Mouse (Mus musculus) gastrocnemius, postnatal 25 days (tissue): ENCODE results near the gene Tas2r124. TPM values are rescaled to one million over a fixed set of nuclear protein-coding genes. Genes with fewer than 3 reads are reported as not detected.

Experiments used
- DNase-seq: peaks from one replicate; pipeline ENCODE4 v3.0.0; 2022
- long read RNA-seq, 2 experiments: library from polyadenylated mRNA; stranded (forward); transcript quantifications; one replicate each; pipeline ENCODE4 v2.0.0; 2021
- total RNA-seq, 2 experiments: library from RNA; stranded (reverse); gene quantifications; 1 replicate in 1 of 2; 2 replicates in 1 of 2; pipeline ENCODE4 v1.2.3; 2021

Tas2r124 gene
- not detected for total RNA-seq
- long read RNA-seq, experiment 1: 0 reads
- long read RNA-seq, experiment 2: 0 reads

DNA sequence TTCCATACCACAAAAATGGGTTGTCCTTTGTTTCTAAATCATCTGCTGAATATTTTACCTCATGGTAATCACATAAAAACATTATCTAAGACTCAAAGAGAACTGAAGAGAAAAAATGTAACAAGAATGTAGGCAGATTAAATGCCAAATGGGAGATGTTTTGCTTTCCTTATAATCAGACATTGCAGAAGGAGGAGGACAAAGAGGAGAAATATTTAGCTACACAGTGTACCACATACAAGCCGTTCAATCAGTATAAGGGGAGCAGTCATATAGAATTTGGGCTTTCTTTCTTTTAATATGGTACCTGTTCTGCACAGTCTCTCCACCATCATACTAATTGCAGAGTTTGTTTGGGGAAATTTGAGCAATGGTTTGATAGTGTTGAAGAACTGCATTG, at the start of gene Tas2r124:
Gene Tas2r124 (plus strand): TSS at position 301 of the 400 bp plus-strand sequence.
- DNase-seq: no peak

DNA sequence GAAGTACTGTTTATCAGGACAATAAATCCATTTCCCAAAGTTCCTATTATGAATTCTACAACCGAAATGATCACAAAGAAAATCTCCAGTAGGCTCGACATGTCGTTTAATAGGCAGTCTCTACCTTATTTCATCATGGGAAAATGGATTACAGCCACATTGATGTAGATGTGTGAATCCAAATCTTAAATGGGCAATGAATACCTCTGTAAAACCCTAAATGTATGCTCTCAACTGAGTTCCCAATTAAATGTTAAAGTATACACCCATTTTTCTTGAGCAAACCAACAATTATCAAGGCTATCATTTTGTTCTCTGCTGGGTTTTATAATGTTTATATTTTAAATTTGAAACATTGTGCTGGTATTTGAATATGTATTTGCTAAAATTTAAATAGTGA, 42.7 kb upstream of the Tas2r124 start, which contains the start of gene Tas2r122:
Gene Tas2r122 (minus strand): TSS at position 101 of the 400 bp plus-strand sequence.
- no peak for DNase-seq

DNA sequence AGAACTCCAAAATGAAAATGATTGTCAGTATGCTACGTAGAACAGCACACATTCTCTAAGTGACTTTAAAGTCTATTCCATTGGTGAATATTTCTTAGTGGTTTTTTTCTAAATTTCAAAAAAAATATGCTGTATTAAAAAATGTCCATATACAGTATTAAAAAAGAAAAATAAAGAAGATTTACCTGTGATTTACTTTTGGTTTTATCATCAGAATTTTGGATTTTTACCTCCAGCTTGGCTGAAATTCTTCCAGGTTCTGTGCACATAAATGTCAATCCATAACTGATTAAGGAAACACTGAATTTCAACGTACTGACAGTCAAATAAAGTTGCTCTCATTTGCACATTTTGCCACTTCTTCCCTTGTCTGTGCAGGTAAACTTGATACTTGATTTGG, 16.6 kb upstream of the Tas2r124 start, which contains the start of gene Tas2r115:
Gene Tas2r115 (minus strand): TSS at position 101 of the 400 bp plus-strand sequence.
- DNase-seq: no peak

DNA sequence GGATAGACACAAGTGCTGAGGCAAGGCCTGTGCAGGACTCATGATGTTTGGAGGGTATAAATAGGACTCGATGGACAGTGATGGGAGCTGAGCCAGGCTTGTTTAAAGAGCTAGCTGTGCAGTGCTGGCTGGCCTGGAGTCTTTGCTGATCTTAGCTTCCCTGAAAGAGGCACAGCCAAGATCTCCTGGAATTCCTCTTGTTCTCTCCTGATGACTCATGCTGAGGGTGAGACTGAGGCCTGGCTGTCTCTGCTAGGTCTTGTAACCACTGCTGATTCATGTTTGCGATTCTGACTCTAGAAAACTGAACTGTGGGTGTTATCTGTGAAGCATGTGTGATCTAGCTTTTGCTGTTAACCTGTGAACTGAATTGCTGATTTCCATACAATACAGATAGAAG, 4.3 kb upstream of the Tas2r124 start:
- DNase-seq: no peak

DNA sequence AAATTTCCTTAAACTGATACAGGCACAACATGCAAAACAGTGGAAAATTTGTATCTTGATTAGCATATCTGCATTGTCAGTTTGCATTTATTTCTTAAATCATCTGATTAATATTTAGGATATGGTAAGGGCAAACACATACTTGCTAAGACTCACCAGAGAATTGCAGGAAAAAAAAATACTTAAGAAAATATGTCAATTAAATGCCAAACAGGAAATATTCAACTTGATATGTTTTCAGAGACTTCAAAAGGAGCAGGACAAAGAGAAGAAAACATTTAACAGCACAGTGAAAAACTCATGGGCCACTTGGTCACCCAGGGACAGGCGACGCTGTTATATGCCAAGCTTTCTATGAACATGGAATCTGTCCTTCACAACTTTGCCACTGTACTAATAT, 7.3 kb downstream of the Tas2r124 start, which contains the start of gene Tas2r102:
Gene Tas2r102 (plus strand): TSS at position 301 of the 400 bp plus-strand sequence.
- DNase-seq: no peak

DNA sequence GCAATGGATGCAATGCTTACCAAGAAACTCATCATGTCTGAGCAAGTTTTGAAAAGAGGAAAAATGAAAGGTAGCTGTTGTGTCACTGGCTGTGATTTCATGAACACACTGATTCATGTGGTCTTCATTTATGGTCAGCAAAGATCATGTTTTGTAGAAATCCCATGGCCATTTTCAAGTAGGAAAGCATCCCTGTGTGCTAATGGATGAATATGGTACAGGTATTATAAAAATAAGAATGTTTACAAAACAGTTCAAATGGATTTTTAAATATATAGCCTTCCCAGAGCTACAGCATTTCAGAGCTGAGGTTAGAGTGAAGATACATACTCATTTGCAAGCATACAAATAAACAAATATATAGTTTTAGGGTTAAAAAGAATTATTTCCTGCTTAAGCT, 23.5 kb downstream of the Tas2r124 start, which contains the start of gene Tas2r136:
Gene Tas2r136 (minus strand): TSS at position 101 of the 400 bp plus-strand sequence.
- no peak for DNase-seq

DNA sequence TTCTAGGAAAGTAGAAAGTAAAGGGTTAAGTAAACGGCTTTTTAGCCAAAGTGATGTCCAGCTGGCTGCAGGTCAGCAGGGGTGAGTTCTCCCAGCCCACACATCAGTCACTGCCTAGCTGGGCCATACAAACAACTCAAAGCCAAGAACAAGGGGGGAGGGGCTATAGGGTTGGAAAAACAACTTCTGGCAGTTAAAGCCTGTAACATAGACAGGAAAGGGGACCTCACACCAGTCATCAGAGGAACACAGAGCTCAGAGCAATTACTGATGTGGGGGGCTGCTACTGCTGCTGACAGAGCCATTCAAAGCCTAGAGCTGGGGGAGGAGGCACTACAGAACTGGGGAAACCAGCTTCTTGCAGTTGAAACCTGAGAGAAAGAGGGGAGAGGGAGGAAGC, 40.9 kb downstream of the Tas2r124 start:
- no peak for DNase-seq

DNA sequence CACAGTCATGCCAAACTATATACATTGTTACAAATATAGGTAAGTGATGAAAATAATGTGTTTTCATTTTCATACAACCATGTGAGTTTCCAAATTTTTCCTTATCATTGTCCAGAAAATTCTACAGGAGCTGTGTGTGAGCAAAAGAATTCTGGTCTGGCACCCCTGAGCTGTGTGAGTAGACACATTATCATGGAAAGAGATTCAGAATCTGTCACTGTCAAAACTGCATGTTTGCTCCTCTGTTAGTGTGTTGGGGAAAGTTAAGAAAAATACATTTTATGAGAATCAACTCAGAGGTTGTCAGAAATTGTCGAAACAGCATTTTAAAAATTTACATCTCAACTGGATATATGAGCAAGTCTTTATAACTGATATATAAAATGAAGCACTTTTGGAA, 48.0 kb downstream of the Tas2r124 start, which contains the start of gene Tas2r117:
Gene Tas2r117 (plus strand): TSS at position 301 of the 400 bp plus-strand sequence.
- DNase-seq: no peak

Other genes starting within 250 kb of the Tas2r124 start
- not detected for gene Prh1, start 184.9 kb upstream of the Tas2r124 start, total RNA-seq
- not detected for gene Prp2, start 158.8 kb upstream of the Tas2r124 start, total RNA-seq
- gene A630073D07Rik, start 103.2 kb upstream of the Tas2r124 start, total RNA-seq: not detected
- not detected for gene Tas2r120, start 97.8 kb upstream of the Tas2r124 start, total RNA-seq
- gene Tas2r121, start 53.7 kb upstream of the Tas2r124 start, total RNA-seq: not detected
- gene Tas2r122, start 42.8 kb upstream of the Tas2r124 start, total RNA-seq: not detected
- gene Tas2r115, start 16.7 kb upstream of the Tas2r124 start, total RNA-seq: not detected
- gene Tas2r102, start 7.4 kb downstream of the Tas2r124 start, total RNA-seq: not detected
- not detected for gene Tas2r136, start 23.4 kb downstream of the Tas2r124 start, total RNA-seq
- not detected for gene Tas2r117, start 48.1 kb downstream of the Tas2r124 start, total RNA-seq
- gene Tas2r123, start 92.4 kb downstream of the Tas2r124 start, total RNA-seq: not detected
- gene Tas2r116, start 100.7 kb downstream of the Tas2r124 start, total RNA-seq: not detected
- not detected for gene Tas2r110, start 113.3 kb downstream of the Tas2r124 start, total RNA-seq
- not detected for gene Tas2r113, start 138.3 kb downstream of the Tas2r124 start, total RNA-seq
- not detected for gene Tas2r125, start 154.9 kb downstream of the Tas2r124 start, total RNA-seq
- not detected for gene Tas2r129, start 196.4 kb downstream of the Tas2r124 start, total RNA-seq
- gene Tas2r131, start 203.2 kb downstream of the Tas2r124 start, total RNA-seq: not detected
- not detected for gene Tas2r109, start 226.2 kb downstream of the Tas2r124 start, total RNA-seq